Mouse (Mus musculus) midbrain, embryonic 10.5 days (tissue): ENCODE results near the gene Fam71e1. TPM values are rescaled to one million over a fixed set of nuclear protein-coding genes. Genes with fewer than 3 reads are reported as not detected.

ENCODE experiments used
- DNase-seq: peaks from one replicate; pipeline ENCODE4 v3.0.0-alpha.2; 2017; ENCODE audit warnings: low spot score
- H3K27ac ChIP-seq: fragments of 300-500 bp; sonication (generic); replicated peaks from 2 replicates; pipeline ENCODE4 v1.5.1; 2016; ENCODE audit warnings: mild to moderate bottlenecking
- H3K27me3 ChIP-seq: fragments of 300-500 bp; sonication (generic); 2 replicates; pipeline ENCODE4 v1.6.1; 2016; ENCODE audit warnings: low read depth, mild to moderate bottlenecking; ENCODE audit not compliant: poor library complexity, severe bottlenecking
- H3K36me3 ChIP-seq: fragments of 300-500 bp; sonication (generic); 2 replicates; pipeline ENCODE4 v1.6.1; 2016; ENCODE audit warnings: mild to moderate bottlenecking, moderate library complexity
- H3K4me1 ChIP-seq: fragments of 300-500 bp; sonication (generic); 2 replicates; pipeline ENCODE4 v1.6.1; 2016
- H3K4me3 ChIP-seq: fragments of 300-500 bp; sonication (generic); 2 replicates; pipeline ENCODE4 v1.5.1; 2016; ENCODE audit warnings: mild to moderate bottlenecking, moderate library complexity
- H3K9me3 ChIP-seq: fragments of 300-500 bp; sonication (generic); replicated peaks from 2 replicates; pipeline ENCODE4 v1.6.1; 2016; ENCODE audit warnings: mild to moderate bottlenecking
- WGBS: fragments of 180-500 bp; shearing (Covaris S2); methylation state at CpG from one replicate; pipeline ENCODE4 v1.1.7; 2016; 5-methylcytosine and 5-hydroxymethylcytosine counted together
- microRNA-seq: library from miRNA; unstranded; fragments of <30 nt; microRNA quantifications from one replicate; pipeline ENCODE4, GENCODE M21; 2017
- polyA plus RNA-seq: library from polyadenylated mRNA; unstranded; fragments of >200 nt; fragmentation: Nextera tagmentation; extraction: Ambion mirVana; gene quantifications from 2 replicates; pipeline ENCODE4 v1.2.1, GENCODE M21; 2016

Fam71e1 gene
- polyA plus RNA-seq, 1 experiment from 2014 or later = 20.5 TPM

- no peak for DNase-seq
- Histone ChIP-seq H3K27me3 (no peaks in the 10 kb centered on the region), H3K4me1 (peaks cover 39% of the 10 kb centered on the region), H3K36me3 (peaks cover 53% of the 10 kb centered on the region), H3K27ac (no peak overlapping the region), H3K9me3 (peaks cover 9% of the 10 kb centered on the region; the same call in 1 of the 2 replicates), H3K4me3 (no peak overlapping the region)
- 95% methylated on average over 23 of the region's 23 CpGs for WGBS
Observed at GRCm38 (mm10) chr7:44549621-44550408, 53.4 kb downstream of the Fam71e1 start.

GRCm38 (mm10) chr7:44550409-44550678, 54.0 kb downstream of the Fam71e1 start:
- no peak overlapping the region for H3K4me3 ChIP-seq
- no peaks in the 10 kb centered on the region for H3K27me3 ChIP-seq
- H3K36me3 ChIP-seq = peaks cover 50% of the 10 kb centered on the region
- no peak overlapping the region for H3K27ac ChIP-seq
- H3K4me1 ChIP-seq = peaks cover 39% of the 10 kb centered on the region
- no peak for DNase-seq
- 94% methylated on average over 12 of the region's 12 CpGs for WGBS
- peaks cover 9% of the 10 kb centered on the region; the same call in 1 of the 2 replicates for H3K9me3 ChIP-seq

Small RNA genes within 50 kb of the gene (microRNA-seq; reads per million reads assigned to microRNA genes)
- gene Mir7052 (not detected), gene Mir7053 (not detected)

Other genes with a start within 250 kb of the Fam71e1 start
- 1.6 and 1.7 TPM in 2 replicates for gene 1700028J19Rik, start 249.9 kb upstream of the Fam71e1 start, polyA plus RNA-seq
- gene 2410002F23Rik, start 249.9 kb upstream of the Fam71e1 start, polyA plus RNA-seq = 172 and 189 TPM in 2 replicates
- 0.17 TPM in 1 of 2 replicates, not detected in the other for gene Acp4, start 239.2 kb upstream of the Fam71e1 start, polyA plus RNA-seq
- gene Gm15517, start 235.1 kb upstream of the Fam71e1 start, polyA plus RNA-seq = not detected in 2 replicates
- gene Clec11a, start 189.7 kb upstream of the Fam71e1 start, polyA plus RNA-seq = 2.2 and 2.4 TPM in 2 replicates
- 1.5 and 2.6 TPM in 2 replicates for gene Shank1, start 186.3 kb upstream of the Fam71e1 start, polyA plus RNA-seq
- gene Syt3, start 112.5 kb upstream of the Fam71e1 start, polyA plus RNA-seq = 1.9 and 2.0 TPM in 2 replicates
- 1.7 TPM in 2 replicates for gene 1700008O03Rik, start 110.8 kb upstream of the Fam71e1 start, polyA plus RNA-seq
- gene Lrrc4b, start 67.6 kb upstream of the Fam71e1 start, polyA plus RNA-seq = 2.4 and 3.5 TPM in 2 replicates
- 0.99 and 2.0 TPM in 2 replicates for gene Aspdh, start 31.2 kb upstream of the Fam71e1 start, polyA plus RNA-seq
- gene Josd2, start 28.6 kb upstream of the Fam71e1 start, polyA plus RNA-seq = 71.6 and 76.8 TPM in 2 replicates
- 104 and 108 TPM in 2 replicates for gene Emc10, start 52 bp upstream of the Fam71e1 start, polyA plus RNA-seq
- 0.05 and 0.20 TPM in 2 replicates for gene Mybpc2, start 28.1 kb downstream of the Fam71e1 start, polyA plus RNA-seq
- not detected in 2 replicates for gene Spib, start 35.5 kb downstream of the Fam71e1 start, polyA plus RNA-seq
- 168 and 179 TPM in 2 replicates for gene Pold1, start 52.3 kb downstream of the Fam71e1 start, polyA plus RNA-seq
- 82.8 and 84.2 TPM in 2 replicates for gene Nr1h2, start 57.4 kb downstream of the Fam71e1 start, polyA plus RNA-seq
- 0.36 and 0.42 TPM in 2 replicates for gene Napsa, start 75.8 kb downstream of the Fam71e1 start, polyA plus RNA-seq
- 1.1 and 1.2 TPM in 2 replicates for gene Kcnc3, start 94.1 kb downstream of the Fam71e1 start, polyA plus RNA-seq
- gene Myh14, start 174.3 kb downstream of the Fam71e1 start, polyA plus RNA-seq = 1.0 and 1.1 TPM in 2 replicates
- not detected in 2 replicates for gene Izumo2, start 212.2 kb downstream of the Fam71e1 start, polyA plus RNA-seq